Mouse (Mus musculus) spleen, adult 2 months (tissue): ENCODE measurements around the gene Unc5c. TPM values are rescaled to one million over a fixed set of nuclear protein-coding genes. Genes with fewer than 3 reads are reported as not detected.

Source experiments
- DNase-seq, 2 experiments: peaks; one replicate each; pipeline versions ENCODE4 v3.0.0 to v3.0.0-alpha.2; 2012 to 2021; ENCODE audit warnings: low spot score in 2 of 2, low read depth in 1 of 2
- H3K27ac ChIP-seq: fragments of 200-500 bp; 2 replicates; pipeline ENCODE4 v1.5.1; 2012; ENCODE audit warnings: low read length, inconsistent platforms; ENCODE audit not compliant: insufficient read depth
- H3K27me3 ChIP-seq: fragments of 200-500 bp; 2 replicates; pipeline ENCODE4 v1.6.1; 2012; ENCODE audit warnings: mild to moderate bottlenecking, moderate library complexity, low read length, inconsistent platforms; ENCODE audit not compliant: control insufficient read depth, insufficient read depth
- H3K36me3 ChIP-seq: fragments of 200-500 bp; 2 replicates; pipeline ENCODE4 v1.6.1; 2012; ENCODE audit warnings: mild to moderate bottlenecking, low read length, inconsistent platforms; ENCODE audit not compliant: control insufficient read depth, insufficient read depth
- H3K4me1 ChIP-seq: fragments of 200-500 bp; 2 replicates; pipeline ENCODE4 v1.6.1; 2011; ENCODE audit warnings: inconsistent platforms; ENCODE audit not compliant: control insufficient read depth, insufficient read depth, insufficient read length
- H3K4me3 ChIP-seq: fragments of 200-500 bp; 2 replicates; pipeline ENCODE4 v1.5.1; 2011; ENCODE audit warnings: mild to moderate bottlenecking, inconsistent platforms; ENCODE audit not compliant: insufficient read depth, insufficient read length; ENCODE audit errors: extremely low read depth
- CTCF ChIP-seq: fragments of 200-500 bp; IDR thresholded peaks from 2 replicates; pipeline ENCODE4 v1.5.1; 2011; ENCODE audit warnings: mild to moderate bottlenecking, inconsistent platforms; ENCODE audit not compliant: insufficient read depth, insufficient read length, insufficient replicate concordance; ENCODE audit errors: extremely low read depth
- POLR2A ChIP-seq: fragments of 200-500 bp; IDR thresholded peaks from 2 replicates; pipeline ENCODE4 v1.6.1; 2011; ENCODE audit warnings: low read depth, low read length, inconsistent platforms
- WGBS: fragments of 180-500 bp; shearing (Covaris S2); methylation state at CpG from one replicate; pipeline ENCODE4 v1.1.7; 2018; 5-methylcytosine and 5-hydroxymethylcytosine counted together
- polyA plus RNA-seq: library from polyadenylated mRNA; depleted of rRNA; stranded (reverse); fragments of >200 nt; gene quantifications from 2 replicates; pipeline ENCODE4 v1.2.3, GENCODE M21; 2012

The Unc5c gene
- polyA plus RNA-seq, 1 experiment, result 0.34 TPM

DNA sequence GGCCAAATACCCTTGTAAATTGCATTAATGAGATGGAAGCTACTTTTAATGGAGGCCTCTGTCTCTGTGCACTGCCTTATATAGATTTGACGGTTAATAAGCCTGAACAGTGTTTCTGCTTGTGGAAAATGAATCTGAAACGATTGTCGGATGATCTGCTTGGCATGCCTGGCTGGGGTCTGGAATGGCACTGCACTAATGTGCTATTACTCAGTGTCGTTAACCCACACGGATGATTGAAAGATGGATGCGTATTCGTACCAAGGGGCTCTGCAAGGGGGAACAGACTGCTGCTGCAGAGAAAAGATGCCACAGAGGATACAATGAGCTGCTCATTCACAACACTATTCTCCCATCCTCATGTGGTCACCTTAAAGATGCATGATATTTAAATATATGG lies 75.7 kb downstream of the Unc5c start:
- Histone ChIP-seq H3K4me3 (no peak overlapping the region), H3K36me3 (no peaks in the 10 kb centered on the region), H3K4me1 (no peaks in the 10 kb centered on the region), H3K27me3 (no peaks in the 10 kb centered on the region), H3K27ac (no peak overlapping the region)
- DNase-seq, result no peak
- TF ChIP-seq POLR2A (no peak), CTCF (no peak)
- 91% methylated on average over 7 of the region's 7 CpGs for WGBS

DNA sequence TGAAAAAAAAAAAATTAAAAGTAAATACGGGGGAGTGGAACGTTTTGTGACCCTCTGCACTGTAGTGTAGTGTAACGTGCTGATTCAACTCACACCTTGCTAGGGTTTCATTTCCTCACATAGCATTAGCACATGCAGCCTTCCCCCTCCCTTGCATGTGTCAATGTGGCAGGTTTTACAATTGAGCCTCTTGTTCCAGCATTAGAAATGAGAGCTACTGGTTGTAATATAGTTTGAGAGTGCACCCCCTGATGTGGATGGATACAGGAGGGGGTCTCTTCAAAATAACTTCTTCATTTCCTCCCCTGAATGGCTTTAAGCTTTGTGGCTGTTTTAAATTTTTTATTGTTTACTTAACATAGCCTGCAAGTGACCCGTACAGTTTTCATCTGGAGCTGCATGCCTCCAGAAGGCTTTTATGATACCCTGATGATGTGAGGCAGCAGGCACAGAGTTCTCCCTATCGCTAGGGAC lies 82.4 kb downstream of the Unc5c start:
- WGBS, result 71% methylated on average over 5 of the region's 5 CpGs
- no peak for DNase-seq
- no peaks in the 10 kb centered on the region for H3K36me3 ChIP-seq

DNA sequence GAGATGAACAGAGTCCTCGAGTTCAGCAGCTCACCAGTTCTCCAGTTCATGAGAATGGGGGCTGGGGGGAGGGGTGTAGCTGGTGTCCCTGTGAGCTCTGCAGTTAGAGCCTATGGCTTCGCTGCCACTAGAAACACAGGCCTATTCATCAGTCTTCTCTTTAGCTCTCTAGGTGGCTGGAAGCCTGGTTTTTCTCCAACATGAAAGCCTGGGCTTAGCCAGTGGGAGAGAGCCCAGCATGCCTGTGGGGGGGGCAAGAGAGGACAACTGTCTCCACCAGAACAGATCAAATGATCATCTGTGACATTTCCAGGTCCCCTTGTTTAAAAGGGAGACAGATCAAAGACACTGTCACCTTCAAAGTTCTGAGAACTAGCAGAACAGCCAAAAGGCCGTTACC lies 84.6 kb downstream of the Unc5c start:
- DNase-seq, result no peak
- Histone ChIP-seq H3K27ac (no peak overlapping the region), H3K4me3 (no peak overlapping the region), H3K36me3 (no peaks in the 10 kb centered on the region), H3K27me3 (no peaks in the 10 kb centered on the region), H3K4me1 (no peaks in the 10 kb centered on the region)
- 79% methylated on average over 3 of the region's 3 CpGs for WGBS
- no peak for TF ChIP-seq POLR2A
- no peak for TF ChIP-seq CTCF

More for the DNA sequence above, 82.4 kb downstream of the Unc5c start:
- H3K4me3 ChIP-seq, result no peak overlapping the region
- no peak overlapping the region for H3K27ac ChIP-seq
- H3K4me1 ChIP-seq, result no peaks in the 10 kb centered on the region
- TF ChIP-seq CTCF, result no peak
- TF ChIP-seq POLR2A, result no peak
- no peaks in the 10 kb centered on the region for H3K27me3 ChIP-seq

DNA sequence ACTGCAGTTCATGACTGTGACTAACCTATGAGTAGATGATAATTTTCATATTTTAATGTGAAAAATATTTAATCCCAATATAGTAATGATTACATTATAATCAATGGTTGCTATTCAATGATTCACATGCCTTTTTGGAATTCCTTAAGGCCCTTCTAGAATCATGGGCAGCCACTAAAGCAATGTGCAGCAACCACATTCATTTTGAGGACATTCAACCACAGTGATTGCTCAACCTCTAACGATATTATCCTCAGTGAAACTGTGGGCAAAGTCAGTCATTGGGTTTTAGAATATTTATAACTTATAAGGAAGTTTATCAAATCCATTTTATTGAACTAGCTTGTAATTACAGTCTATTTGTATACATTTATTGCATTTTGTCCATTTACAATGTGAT lies 87.9 kb downstream of the Unc5c start:
- 62% methylated on average over 1 of the region's 1 CpGs for WGBS

DNA sequence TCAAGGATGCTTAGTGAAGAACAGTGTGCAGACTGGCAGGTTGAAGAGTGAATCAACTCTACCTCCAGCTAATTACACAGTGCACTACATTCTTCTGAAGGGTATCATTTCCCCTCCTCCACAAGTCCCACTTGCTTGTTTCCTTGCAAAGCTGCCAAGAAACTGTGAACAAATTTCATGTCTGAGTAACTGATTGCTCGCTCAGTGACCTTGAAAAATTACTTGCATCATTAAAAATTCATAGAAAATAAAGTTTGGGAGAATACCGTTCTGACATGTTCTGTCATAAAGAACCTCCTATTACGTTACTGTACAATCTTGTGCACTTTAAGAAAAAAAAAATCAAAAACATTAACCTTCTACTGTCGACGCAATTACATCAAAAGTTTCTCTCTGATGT lies 92.1 kb downstream of the Unc5c start:
- H3K4me3 ChIP-seq, result no peak overlapping the region
- no peak overlapping the region for H3K27ac ChIP-seq
- no peaks in the 10 kb centered on the region for H3K4me1 ChIP-seq
- 88% methylated on average over 5 of the region's 5 CpGs for WGBS
- DNase-seq, result no peak
- no peaks in the 10 kb centered on the region for H3K36me3 ChIP-seq
- H3K27me3 ChIP-seq, result no peaks in the 10 kb centered on the region
- TF ChIP-seq POLR2A, result no peak
- no peak for TF ChIP-seq CTCF

More for the DNA sequence above, 87.9 kb downstream of the Unc5c start:
- Histone ChIP-seq H3K27me3 (no peaks in the 10 kb centered on the region), H3K36me3 (no peaks in the 10 kb centered on the region), H3K4me1 (no peaks in the 10 kb centered on the region), H3K27ac (no peak overlapping the region), H3K4me3 (no peak overlapping the region)
- no peak for TF ChIP-seq CTCF
- TF ChIP-seq POLR2A, result no peak
- DNase-seq, result no peak

DNA sequence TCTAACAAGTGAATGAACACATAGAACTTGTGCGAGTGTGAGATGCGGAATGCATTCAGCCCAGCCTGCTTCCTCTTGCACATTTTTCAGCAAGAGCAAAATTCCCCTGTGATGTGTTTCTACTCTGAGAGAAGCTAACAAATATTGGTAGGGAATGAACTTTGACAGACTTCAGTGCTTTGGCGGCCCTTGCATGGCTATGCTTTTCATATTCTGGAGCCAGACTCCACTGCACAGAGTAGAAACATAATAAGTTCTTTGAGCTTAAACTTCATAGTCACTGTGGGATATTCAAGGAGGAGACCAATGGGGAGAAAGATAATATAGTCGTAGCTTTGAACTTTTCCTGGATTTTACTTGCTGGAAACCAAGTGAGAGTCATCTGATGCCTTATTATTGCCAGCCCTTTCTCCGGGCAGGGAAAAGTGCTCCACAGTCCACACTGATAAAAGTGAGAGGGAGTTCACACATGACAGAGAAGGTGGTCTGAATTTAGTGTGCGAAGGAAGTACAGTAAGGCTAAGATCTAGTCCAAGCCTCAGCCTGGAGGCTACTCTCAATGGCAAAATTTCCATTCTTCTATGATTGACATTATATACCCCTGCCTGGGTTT lies 110.2 kb downstream of the Unc5c start:
- WGBS, result 89% methylated on average over 6 of the region's 6 CpGs
- Histone ChIP-seq H3K27ac (no peak overlapping the region), H3K36me3 (no peaks in the 10 kb centered on the region), H3K27me3 (no peaks in the 10 kb centered on the region), H3K4me3 (no peak overlapping the region), H3K4me1 (no peaks in the 10 kb centered on the region)
- TF ChIP-seq POLR2A (no peak), CTCF (no peak)
- DNase-seq, result no peak

DNA sequence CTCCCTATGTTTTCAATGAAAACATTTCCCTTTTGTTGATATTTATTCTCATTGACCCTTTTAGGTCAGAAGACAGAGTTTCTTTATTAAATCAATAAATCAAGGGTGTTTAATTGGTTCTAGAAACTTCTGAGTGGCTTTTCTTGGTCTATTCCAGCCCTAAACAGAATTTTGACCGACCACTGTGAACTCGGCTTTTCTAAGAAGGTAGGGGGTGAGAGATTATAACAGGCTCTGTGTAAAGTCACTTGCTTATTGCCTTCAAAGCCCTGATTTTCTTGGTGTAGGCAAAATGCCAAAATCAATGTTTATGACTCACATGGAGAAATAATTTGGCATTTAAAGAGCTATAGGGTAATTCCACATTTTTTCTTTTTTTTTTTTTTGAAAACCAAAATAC lies 112.4 kb downstream of the Unc5c start:
- Histone ChIP-seq H3K27me3 (no peaks in the 10 kb centered on the region), H3K36me3 (no peaks in the 10 kb centered on the region), H3K4me3 (no peak overlapping the region), H3K4me1 (no peaks in the 10 kb centered on the region), H3K27ac (no peak overlapping the region)
- no peak for DNase-seq
- no peak for TF ChIP-seq CTCF
- TF ChIP-seq POLR2A, result no peak
- WGBS, result 91% methylated on average over 2 of the region's 2 CpGs

DNA sequence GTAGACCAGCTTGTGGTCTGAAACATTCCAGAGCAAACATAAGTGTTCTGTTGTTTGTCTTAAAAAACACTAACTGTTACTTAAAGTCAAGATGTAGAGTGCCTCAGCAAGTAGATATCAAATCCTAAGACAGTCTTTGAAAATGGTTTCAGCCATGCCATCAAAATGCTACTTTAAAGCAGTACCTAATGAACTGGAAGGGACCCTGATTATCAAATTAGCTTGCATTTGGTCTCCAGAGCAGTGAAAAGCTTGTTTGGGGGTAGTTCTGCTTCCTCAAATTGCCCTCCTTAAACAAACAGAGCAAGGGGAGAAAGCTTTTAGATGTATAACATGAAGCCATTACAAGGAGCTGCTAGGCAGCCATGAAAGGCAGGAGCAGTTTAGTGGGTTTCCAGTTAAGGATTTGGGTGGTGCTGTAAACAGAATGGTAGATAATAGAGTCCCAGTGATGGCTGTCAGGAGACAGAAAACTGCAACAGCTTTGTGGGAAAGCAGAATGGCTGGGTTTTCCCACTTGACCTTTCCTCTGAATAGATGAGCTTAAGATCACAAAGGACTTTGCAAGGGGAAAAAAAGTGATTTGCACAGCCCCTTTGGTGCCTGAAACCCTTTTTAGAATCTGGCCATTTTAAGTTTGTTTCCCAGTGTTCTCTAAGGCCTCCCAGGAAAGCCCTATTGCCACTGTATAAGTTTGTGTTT lies 116.3 kb downstream of the Unc5c start:
- no peak for DNase-seq
- Histone ChIP-seq H3K4me1 (no peaks in the 10 kb centered on the region), H3K27ac (no peak overlapping the region), H3K27me3 (no peaks in the 10 kb centered on the region), H3K4me3 (no peak overlapping the region), H3K36me3 (no peaks in the 10 kb centered on the region)
- TF ChIP-seq CTCF (no peak), POLR2A (no peak)
